Mouse (Mus musculus) hindbrain, embryonic 13.5 days (tissue): ENCODE results near the gene Zfp108. TPM values are rescaled to one million over a fixed set of nuclear protein-coding genes. Genes with fewer than 3 reads are reported as not detected.
"Not testable (repeated sequence)": the region's sequence is repeated elsewhere in the genome, so short reads cannot be mapped to it uniquely, and the experiment has no call there.

Experiments used
- ATAC-seq: fragments of 200-750 bp; cut with Nextera tagmentation; 2 replicates; pipeline ENCODE4 v1.8.0; 2017; ENCODE audit warnings: moderate TSS enrichment; ENCODE audit not compliant: low FRiP score
- H3K27ac ChIP-seq: fragments of 300-500 bp; sonication (generic); 2 replicates; pipeline ENCODE4 v1.5.1; 2015; ENCODE audit warnings: inconsistent platforms, mild to moderate bottlenecking, moderate library complexity
- H3K27me3 ChIP-seq: fragments of 300-500 bp; sonication (generic); 2 replicates; pipeline ENCODE4 v1.6.1; 2015; ENCODE audit warnings: mild to moderate bottlenecking, inconsistent platforms
- H3K36me3 ChIP-seq: fragments of 300-500 bp; sonication (generic); 2 replicates; pipeline ENCODE4 v1.6.1; 2015; ENCODE audit warnings: mild to moderate bottlenecking, inconsistent platforms
- H3K4me1 ChIP-seq: fragments of 300-500 bp; sonication (generic); replicated peaks from 2 replicates; pipeline ENCODE4 v1.6.1; 2015; ENCODE audit warnings: inconsistent platforms
- H3K4me2 ChIP-seq: fragments of 300-500 bp; sonication (generic); 2 replicates; pipeline ENCODE4 v1.6.1; 2015; ENCODE audit warnings: inconsistent platforms, mild to moderate bottlenecking, moderate library complexity
- H3K4me3 ChIP-seq: fragments of 300-500 bp; sonication (generic); 2 replicates; pipeline ENCODE4 v1.5.1; 2015; ENCODE audit warnings: mild to moderate bottlenecking, inconsistent platforms
- H3K9ac ChIP-seq: fragments of 300-500 bp; sonication (generic); 2 replicates; pipeline ENCODE4 v1.6.1; 2015; ENCODE audit warnings: mild to moderate bottlenecking, inconsistent platforms
- H3K9me3 ChIP-seq: fragments of 300-500 bp; sonication (generic); 2 replicates; pipeline ENCODE4 v1.6.1; 2016; ENCODE audit warnings: inconsistent platforms
- WGBS: fragments of 180-500 bp; shearing (Covaris S2); methylation state at CpG from one replicate; pipeline ENCODE4 v1.1.7; 2015; 5-methylcytosine and 5-hydroxymethylcytosine counted together
- polyA plus RNA-seq: library from polyadenylated mRNA; unstranded; fragments of >200 nt; fragmentation: Nextera tagmentation; extraction: Ambion mirVana; gene quantifications from 2 replicates; pipeline ENCODE4 v1.2.1, GENCODE M21; 2015

Gene Zfp108
- polyA plus RNA-seq, 1 experiment from 2014 or later: 4.3 TPM

DNA sequence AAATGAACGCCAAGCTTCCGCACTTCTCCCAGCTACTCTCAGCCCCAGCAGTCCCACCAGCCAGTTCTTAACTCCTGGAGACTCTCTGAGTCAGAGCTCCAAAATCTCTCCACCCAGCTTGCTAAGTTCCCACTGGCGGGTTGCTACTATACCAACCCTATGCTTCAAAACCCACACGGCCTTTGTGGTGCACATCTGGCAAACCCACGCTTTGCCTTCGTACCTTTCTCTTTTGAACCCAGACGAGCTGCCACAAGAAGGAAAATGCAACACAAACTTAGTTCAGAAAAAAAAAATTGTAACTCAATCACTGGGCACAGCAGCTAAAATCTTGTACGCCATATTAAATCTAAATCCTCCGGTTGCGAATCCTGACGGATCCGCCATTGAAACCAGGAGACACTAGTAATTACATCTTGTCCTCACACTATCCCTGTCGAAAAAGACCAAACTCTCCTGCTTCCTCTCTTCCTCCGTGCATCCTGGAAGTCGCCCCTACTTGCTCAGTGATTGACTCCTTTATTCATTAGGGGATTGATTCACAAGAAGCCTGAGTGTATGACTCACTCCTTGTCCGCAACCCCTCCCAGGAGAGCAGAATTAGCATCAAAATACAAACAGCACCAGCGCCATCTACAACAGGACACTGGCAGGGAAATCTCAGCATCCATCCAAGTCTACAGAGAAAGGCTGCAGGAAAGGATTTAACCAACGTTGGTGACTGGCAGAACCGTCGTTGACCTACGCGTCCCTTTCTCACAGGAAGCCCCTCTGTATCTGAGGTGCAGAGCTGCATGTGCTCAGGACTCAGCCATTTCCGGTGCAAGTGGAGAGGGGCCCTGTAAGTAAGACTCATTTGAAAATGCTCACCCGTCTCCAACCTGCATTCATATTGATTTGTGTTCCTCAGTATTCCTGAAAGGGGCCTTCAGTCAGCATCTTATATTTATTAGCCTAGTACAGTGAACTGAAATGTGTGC lies 13.9 kb downstream of the Zfp108 start:
- no peak overlapping the region for H3K4me2 ChIP-seq
- H3K27ac ChIP-seq: no peak overlapping the region
- H3K9me3 ChIP-seq: no peaks in the 10 kb centered on the region
- H3K4me1 ChIP-seq: peaks cover 10% of the 10 kb centered on the region
- peak overlapping the region; percentile 24; the same call in 1 of the 2 replicates for H3K9ac ChIP-seq
- no peaks in the 10 kb centered on the region for H3K27me3 ChIP-seq
- no peak overlapping the region for H3K4me3 ChIP-seq
- 67% methylated on average over 24 of the region's 24 CpGs for WGBS
- H3K36me3 ChIP-seq: peaks cover 11% of the 10 kb centered on the region
- no peak for ATAC-seq

DNA sequence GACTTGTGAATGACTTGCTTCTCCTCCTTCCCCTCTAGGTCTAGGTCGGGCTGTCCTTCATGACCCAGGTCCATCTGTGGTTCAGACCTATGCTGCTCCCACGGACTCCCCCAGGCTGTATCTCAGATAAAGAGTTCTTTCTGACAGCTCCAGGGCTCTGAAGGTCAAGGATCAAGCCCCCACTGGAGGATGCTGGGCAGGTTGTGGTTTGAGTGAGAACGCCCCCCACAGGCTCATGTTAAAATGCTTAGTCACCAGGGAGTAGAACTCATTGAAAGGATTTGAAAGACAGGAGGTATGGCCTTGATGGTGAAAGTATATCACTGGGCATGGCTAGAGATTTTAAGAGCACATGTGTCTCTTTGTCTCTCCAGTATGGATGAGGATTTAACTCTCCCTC lies 14.7 kb downstream of the Zfp108 start:
- ATAC-seq: 0 out of 2 replicates have a peak, but pooled peaks have one; percentile 11
- Histone ChIP-seq H3K4me1 (peaks cover 10% of the 10 kb centered on the region), H3K9ac (no peak overlapping the region; the same call in 1 of the 2 replicates), H3K27me3 (no peaks in the 10 kb centered on the region), H3K27ac (no peak overlapping the region), H3K4me2 (peak overlapping the region; percentile 79), H3K36me3 (peaks cover 18% of the 10 kb centered on the region), H3K9me3 (no peaks in the 10 kb centered on the region), H3K4me3 (peak overlapping the region; percentile 63; the same call in 1 of the 2 replicates)
- WGBS: 84% methylated on average over 3 of the region's 3 CpGs

DNA sequence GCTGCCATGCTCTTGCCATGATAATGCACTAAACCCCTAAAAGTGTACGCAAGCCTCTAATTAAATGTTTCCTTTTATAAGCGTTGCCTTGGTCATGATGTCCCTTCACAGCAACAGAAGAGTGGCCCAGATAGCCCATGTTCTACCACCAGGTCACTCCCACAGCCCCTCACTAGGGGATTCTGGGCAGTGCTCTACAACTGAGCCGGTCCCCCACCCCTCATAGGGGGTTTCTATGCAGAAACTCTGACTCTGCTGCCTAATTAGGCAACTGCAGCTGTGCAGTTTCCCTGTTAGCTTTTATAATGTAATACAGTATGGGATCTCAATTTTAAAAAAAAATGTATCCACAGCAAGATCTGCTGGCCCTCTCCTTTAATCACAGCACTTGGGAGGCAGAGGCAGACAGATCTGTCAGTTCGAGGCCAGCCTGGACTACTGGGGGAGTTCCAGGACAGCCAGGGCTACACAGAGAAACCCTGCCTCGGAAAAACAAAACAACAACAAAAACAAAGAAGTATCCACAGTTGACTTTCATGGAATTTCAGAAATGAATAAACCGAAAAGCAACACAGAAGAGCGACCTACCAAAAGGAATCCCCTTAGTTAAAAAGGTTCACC lies 15.2 kb downstream of the Zfp108 start:
- H3K9ac ChIP-seq: peak overlapping the region; percentile 82
- peak overlapping the region; percentile 79 for H3K4me2 ChIP-seq
- H3K9me3 ChIP-seq: no peaks in the 10 kb centered on the region
- no peaks in the 10 kb centered on the region for H3K27me3 ChIP-seq
- peak overlapping the region; percentile 63 for H3K4me3 ChIP-seq
- WGBS: 39% methylated on average over 7 of the region's 7 CpGs
- peaks cover 24% of the 10 kb centered on the region for H3K36me3 ChIP-seq
- peak; percentile 65 for ATAC-seq
- H3K27ac ChIP-seq: no peak overlapping the region
- peaks cover 10% of the 10 kb centered on the region for H3K4me1 ChIP-seq

DNA sequence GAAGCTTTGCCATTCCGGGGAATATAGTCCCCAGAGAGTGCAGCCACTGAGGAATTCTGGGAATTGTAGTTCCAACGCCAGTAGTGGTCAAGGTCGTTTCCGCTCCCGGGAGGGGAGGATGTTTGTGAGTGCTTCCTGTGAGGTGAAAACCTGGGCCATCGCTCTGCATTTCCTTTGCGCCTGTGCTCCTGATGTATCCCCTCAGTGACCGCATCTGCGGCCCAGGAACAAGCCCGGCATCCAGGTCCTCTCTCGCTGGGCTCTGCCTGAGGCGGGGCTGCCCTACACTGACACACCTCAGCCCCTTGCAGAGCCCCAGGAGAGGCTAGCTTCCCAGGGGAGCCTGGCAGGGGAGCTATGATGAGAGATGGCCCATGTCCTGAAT lies 15.7 kb downstream of the Zfp108 start, which contains the start of gene Zfp93:
Gene Zfp93, plus strand, starts transcription at position 133 of the 385 bp plus-strand sequence.
- Histone ChIP-seq H3K27ac (peak within 1 kb of the TSS; percentile 87), H3K27me3 (no peaks in the 10 kb centered on the region), H3K9ac (peak within 1 kb of the TSS; percentile 82), H3K36me3 (peaks cover 29% of the 10 kb centered on the region), H3K4me3 (peak within 1 kb of the TSS; percentile 63), H3K9me3 (no peaks in the 10 kb centered on the region), H3K4me1 (peaks cover 10% of the 10 kb centered on the region), H3K4me2 (peak within 1 kb of the TSS; percentile 79)
- ATAC-seq: peak; percentile 95
- under 1% methylated on average over 12 of the region's 12 CpGs for WGBS

DNA sequence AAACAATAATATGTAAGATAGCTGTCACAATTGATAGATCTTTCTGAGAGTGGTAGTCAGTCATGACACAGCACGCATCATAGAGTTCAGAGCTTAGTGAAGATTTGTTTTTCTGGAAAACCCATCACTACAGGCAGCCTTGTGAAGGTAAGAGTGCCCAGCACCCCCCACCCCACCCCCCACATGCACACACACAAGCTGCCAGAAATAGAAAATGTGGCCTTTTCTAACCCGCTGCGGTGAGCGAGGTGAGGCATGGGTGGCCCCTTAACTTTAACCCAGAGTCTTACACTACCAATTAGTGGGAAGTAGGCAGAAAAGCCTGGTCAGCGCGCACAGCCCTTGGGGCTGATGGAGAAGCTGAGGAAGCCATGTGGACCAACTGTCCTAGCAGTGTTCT lies 16.6 kb downstream of the Zfp108 start:
- Histone ChIP-seq H3K4me2 (no peak overlapping the region; the same call in 1 of the 2 replicates), H3K27me3 (no peaks in the 10 kb centered on the region), H3K9ac (no peak overlapping the region)

DNA sequence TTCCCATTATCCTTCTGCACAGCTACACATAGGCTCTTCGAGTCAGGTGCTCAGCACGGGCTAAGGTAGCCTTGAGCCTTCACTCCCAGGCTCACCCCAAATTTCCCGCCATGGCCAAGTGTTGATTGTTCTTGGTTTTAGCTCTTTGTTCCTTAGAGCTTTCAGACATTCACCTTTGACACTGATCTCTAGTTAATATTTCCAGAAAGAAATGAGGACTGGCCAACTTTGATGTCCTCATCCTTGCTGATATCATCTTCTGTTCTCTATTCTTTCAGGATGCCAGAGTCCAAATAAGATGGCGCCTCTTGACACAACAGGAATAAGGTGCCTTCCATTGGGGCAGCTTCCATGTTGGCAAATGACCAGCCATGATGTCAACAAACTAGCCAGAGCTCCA lies 19.9 kb downstream of the Zfp108 start:
- WGBS: 96% methylated on average over 4 of the region's 4 CpGs
- ATAC-seq: no peak
- H3K27ac ChIP-seq: no peak overlapping the region

More for the DNA sequence above, 16.6 kb downstream of the Zfp108 start:
- Histone ChIP-seq H3K9me3 (no peaks in the 10 kb centered on the region), H3K36me3 (peaks cover 32% of the 10 kb centered on the region), H3K27ac (no peak overlapping the region), H3K4me1 (peaks cover 10% of the 10 kb centered on the region), H3K4me3 (no peak overlapping the region)
- ATAC-seq: no peak
- 98% methylated on average over 6 of the region's 6 CpGs for WGBS

DNA sequence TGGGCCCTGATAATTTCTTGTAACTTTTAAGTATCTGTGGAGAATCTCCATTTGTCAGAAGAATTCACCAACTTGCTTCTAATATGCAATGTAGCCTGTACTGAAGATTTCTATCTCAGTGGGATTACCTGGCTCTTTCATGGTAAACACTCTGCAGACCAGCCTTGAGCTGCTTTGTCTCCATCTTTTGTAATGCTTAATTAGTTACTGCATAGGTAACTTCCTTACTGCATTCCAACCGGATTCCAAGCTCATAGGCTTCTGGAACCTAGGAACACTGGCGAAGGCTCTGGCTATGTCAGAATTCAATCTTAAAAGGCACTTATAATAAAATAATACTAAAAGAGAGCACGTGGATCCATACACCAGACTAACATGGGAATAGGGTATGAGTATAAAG lies 24.2 kb downstream of the Zfp108 start:
- WGBS: 77% methylated on average over 3 of the region's 3 CpGs
- H3K9ac ChIP-seq, H3K4me3 ChIP-seq, H3K4me2 ChIP-seq, H3K27ac ChIP-seq, H3K4me1 ChIP-seq, H3K27me3 ChIP-seq, H3K9me3 ChIP-seq, ATAC-seq: not testable (repeated sequence)
- H3K36me3 ChIP-seq: peaks cover 34% of the 10 kb centered on the region

More for the DNA sequence above, 19.9 kb downstream of the Zfp108 start:
- Histone ChIP-seq H3K36me3 (peaks cover 42% of the 10 kb centered on the region), H3K4me1 (peaks cover 7% of the 10 kb centered on the region), H3K9ac (no peak overlapping the region), H3K27me3 (no peaks in the 10 kb centered on the region), H3K4me3 (no peak overlapping the region), H3K4me2 (no peak overlapping the region), H3K9me3 (no peaks in the 10 kb centered on the region)

DNA sequence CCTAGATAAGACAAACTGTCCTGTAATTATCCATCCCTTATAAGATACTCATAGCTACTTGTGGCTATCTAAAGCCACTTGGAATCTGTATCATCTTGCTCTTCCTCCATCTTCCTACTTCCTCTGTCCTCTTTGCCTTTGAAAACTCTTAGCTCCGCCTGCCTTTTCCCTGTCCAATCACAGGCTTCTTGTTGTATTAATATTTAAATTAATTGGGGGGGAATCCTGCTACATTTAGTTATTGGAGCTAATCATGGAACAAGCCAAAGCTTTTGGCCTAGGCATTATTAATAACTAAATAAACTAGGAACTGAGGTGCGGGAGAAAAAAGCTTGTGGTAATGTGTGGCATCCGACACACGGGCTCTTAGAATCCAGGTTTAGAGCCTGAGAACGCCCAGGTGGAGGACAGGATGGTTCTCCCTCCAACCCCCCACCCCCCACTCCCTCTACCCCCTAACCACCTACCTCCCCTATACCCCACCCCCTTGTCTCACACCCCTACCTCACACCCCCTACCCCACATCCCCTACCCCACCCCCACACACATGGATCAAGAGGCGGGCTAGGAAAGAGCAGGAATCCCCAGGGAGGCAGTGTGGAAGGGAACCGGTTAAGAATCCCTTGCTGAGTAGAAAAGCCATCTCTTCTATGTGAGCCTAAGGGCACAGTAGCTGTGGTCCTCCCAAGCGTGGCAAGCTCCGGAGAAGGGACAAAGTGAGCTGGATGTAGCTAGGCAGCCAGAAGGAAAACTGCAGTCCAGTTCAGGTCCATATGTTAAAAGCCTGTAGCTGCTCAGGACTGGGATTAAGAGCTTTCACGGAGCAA lies 25.6 kb downstream of the Zfp108 start:
- no peak overlapping the region for H3K27ac ChIP-seq
- no peaks in the 10 kb centered on the region for H3K27me3 ChIP-seq
- no peaks in the 10 kb centered on the region for H3K9me3 ChIP-seq
- WGBS: 63% methylated on average over 10 of the region's 10 CpGs
- H3K4me3 ChIP-seq: no peak overlapping the region
- peaks cover 19% of the 10 kb centered on the region for H3K36me3 ChIP-seq
- peaks cover 3% of the 10 kb centered on the region; the same call in 1 of the 2 replicates for H3K4me1 ChIP-seq
- no peak overlapping the region for H3K9ac ChIP-seq
- no peak overlapping the region for H3K4me2 ChIP-seq
- ATAC-seq: no peak

DNA sequence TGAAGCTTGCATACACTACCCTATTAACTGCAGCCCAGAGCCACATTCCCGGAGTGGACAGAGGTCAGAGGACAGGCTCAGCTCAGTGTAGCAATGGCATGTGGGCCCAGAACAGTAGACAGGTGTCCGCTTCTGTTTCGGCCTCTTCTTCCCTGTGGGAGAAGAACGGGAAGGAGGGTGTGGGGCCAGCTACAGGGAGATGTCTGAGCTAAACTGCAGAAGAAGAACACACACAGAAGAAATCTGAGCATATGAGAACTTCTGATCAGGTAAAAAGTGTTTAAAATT lies 26.2 kb downstream of the Zfp108 start:
- Histone ChIP-seq H3K27me3 (no peaks in the 10 kb centered on the region), H3K4me1 (peaks cover 3% of the 10 kb centered on the region; the same call in 1 of the 2 replicates), H3K36me3 (peaks cover 13% of the 10 kb centered on the region), H3K9ac (no peak overlapping the region), H3K27ac (no peak overlapping the region), H3K9me3 (no peaks in the 10 kb centered on the region), H3K4me3 (no peak overlapping the region), H3K4me2 (no peak overlapping the region)
- 70% methylated on average over 4 of the region's 4 CpGs for WGBS
- no peak for ATAC-seq

DNA sequence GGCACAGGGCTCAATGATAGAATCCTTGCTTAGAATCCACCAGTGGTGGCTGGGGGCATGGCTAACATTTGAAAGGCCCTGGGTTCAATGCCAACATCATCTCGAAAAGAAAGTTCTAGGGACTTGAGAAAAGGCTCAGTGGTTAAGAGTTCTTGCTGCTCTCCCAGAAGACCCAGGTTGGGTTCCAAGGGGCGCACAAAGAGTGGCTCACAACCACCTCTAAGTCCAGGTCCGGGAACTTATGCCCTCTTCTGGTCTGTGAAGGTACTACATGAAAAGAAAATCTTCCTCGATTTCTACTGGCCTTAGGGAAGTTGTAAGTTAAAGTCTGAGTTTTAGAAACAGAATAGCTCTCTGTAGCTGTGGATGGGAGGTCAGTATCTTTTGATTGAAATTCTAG lies 31.5 kb downstream of the Zfp108 start:
- H3K27me3 ChIP-seq: no peaks in the 10 kb centered on the region

DNA sequence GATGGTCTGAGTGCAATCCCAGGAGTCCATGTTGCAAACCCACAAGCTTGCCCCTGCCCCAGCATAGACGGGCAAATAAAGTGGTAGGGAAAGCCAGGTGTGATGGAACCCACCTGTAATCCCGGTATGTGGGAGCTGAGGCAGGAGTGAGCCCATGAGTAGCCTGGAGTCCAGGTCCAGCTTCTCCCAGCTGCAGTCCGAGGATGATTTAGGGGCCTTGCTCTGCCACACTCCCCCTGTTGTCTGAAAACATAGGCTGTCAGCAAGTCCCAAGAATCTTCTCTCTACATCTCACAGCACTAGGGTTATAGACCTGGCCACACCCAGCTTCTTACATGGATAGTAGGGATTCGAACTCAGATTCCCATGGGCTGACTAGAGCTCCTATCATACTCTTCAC lies 32.3 kb downstream of the Zfp108 start:
- WGBS: 78% methylated on average over 4 of the region's 4 CpGs
- Histone ChIP-seq H3K27me3 (no peaks in the 10 kb centered on the region), H3K9ac (no peak overlapping the region), H3K4me3 (no peak overlapping the region), H3K4me1 (no peaks in the 10 kb centered on the region), H3K27ac (no peak overlapping the region), H3K36me3 (peaks cover 54% of the 10 kb centered on the region), H3K4me2 (no peak overlapping the region), H3K9me3 (no peaks in the 10 kb centered on the region)
- no peak for ATAC-seq

More for the DNA sequence above, 31.5 kb downstream of the Zfp108 start:
- no peak for ATAC-seq
- Histone ChIP-seq H3K4me3 (no peak overlapping the region), H3K4me2 (no peak overlapping the region), H3K9ac (no peak overlapping the region), H3K9me3 (no peaks in the 10 kb centered on the region), H3K36me3 (peaks cover 45% of the 10 kb centered on the region), H3K4me1 (no peaks in the 10 kb centered on the region), H3K27ac (no peak overlapping the region)
- WGBS: 46% methylated on average over 4 of the region's 4 CpGs

DNA sequence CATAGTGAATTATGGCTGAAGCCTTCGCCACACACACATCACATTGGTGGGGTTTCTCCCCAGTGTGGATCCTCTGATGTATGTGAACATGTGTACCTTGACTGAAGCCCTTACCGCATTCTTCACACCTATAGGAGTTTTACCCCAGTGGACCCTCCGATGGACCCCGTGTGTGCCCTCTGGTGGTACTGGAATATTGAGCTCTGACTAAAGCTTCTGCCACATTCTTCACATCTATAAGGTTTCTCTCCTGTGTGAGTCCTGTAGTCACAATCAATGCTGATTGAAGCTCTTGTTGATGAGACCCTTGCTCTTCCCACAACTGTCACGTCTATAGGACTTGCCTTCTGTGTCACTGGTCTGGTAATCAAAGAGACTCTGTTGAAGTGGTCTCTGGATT lies 33.1 kb downstream of the Zfp108 start:
- 86% methylated on average over 5 of the region's 5 CpGs for WGBS
- no peaks in the 10 kb centered on the region for H3K9me3 ChIP-seq
- no peaks in the 10 kb centered on the region for H3K27me3 ChIP-seq
- no peak overlapping the region for H3K4me3 ChIP-seq
- ATAC-seq: no peak
- H3K27ac ChIP-seq: no peak overlapping the region
- no peak overlapping the region for H3K4me2 ChIP-seq
- no peaks in the 10 kb centered on the region for H3K4me1 ChIP-seq
- peaks cover 61% of the 10 kb centered on the region for H3K36me3 ChIP-seq
- H3K9ac ChIP-seq: no peak overlapping the region
